Mouse (Mus musculus): ENCODE results near the gene Nin.

Nin gene

GRCm38 (mm10) chr12:70119552-70119951, 6.0 kb upstream of the Nin start:
- peak; percentile 49 for DNase-seq (ENCODE audit: low read depth, low spot score)

GRCm38 (mm10) chr12:70118721-70119345, 5.3 kb upstream of the Nin start:
- no peak for DNase-seq (ENCODE audit: low read depth, low spot score)

- no peak for DNase-seq (ENCODE audit: low read depth, low spot score)
These were observed 3.6 kb upstream of the Nin start for GRCm38 (mm10) chr12:70117146-70117545.

GRCm38 (mm10) chr12:70112090-70112383, 1.5 kb downstream of the Nin start:
- DNase-seq (ENCODE audit: low read depth, low spot score): no peak

- DNase-seq (ENCODE audit: low read depth, low spot score): peak; percentile 87
These were observed 2.0 kb downstream of the Nin start for GRCm38 (mm10) chr12:70111367-70112089.

- no peak for DNase-seq (ENCODE audit: low read depth, low spot score)
These were observed 2.5 kb downstream of the Nin start for GRCm38 (mm10) chr12:70111117-70111366.

GRCm38 (mm10) chr12:70110375-70111116, 3.0 kb downstream of the Nin start:
- no peak for DNase-seq (ENCODE audit: low read depth, low spot score)

GRCm38 (mm10) chr12:70109921-70110320, 3.6 kb downstream of the Nin start:
- no peak for DNase-seq (ENCODE audit: low read depth, low spot score)

GRCm38 (mm10) chr12:70108104-70108503, 5.4 kb downstream of the Nin start:
- peak; percentile 35 for DNase-seq (ENCODE audit: low read depth, low spot score)

- DNase-seq (ENCODE audit: low read depth, low spot score): no peak
These were observed 7.0 kb downstream of the Nin start for GRCm38 (mm10) chr12:70106508-70106907.

- DNase-seq (ENCODE audit: low read depth, low spot score): no peak
These were observed 7.6 kb downstream of the Nin start for GRCm38 (mm10) chr12:70105885-70106284.

- no peak for DNase-seq (ENCODE audit: low read depth, low spot score)
These were observed 8.6 kb downstream of the Nin start for GRCm38 (mm10) chr12:70104776-70105420.

GRCm38 (mm10) chr12:70104199-70104598, 9.3 kb downstream of the Nin start:
- DNase-seq (ENCODE audit: low read depth, low spot score): no peak

- no peak for DNase-seq (ENCODE audit: low read depth, low spot score)
These were observed 10.3 kb downstream of the Nin start for GRCm38 (mm10) chr12:70103257-70103656.

GRCm38 (mm10) chr12:70102426-70102825, 11.1 kb downstream of the Nin start:
- no peak for DNase-seq (ENCODE audit: low read depth, low spot score)

- DNase-seq (ENCODE audit: low read depth, low spot score): no peak
These were observed 11.7 kb downstream of the Nin start for GRCm38 (mm10) chr12:70101823-70102222.

- no peak for DNase-seq (ENCODE audit: low read depth, low spot score)
These were observed 15.6 kb downstream of the Nin start for GRCm38 (mm10) chr12:70097901-70098300.

- DNase-seq (ENCODE audit: low read depth, low spot score): no peak
These were observed 16.2 kb downstream of the Nin start for GRCm38 (mm10) chr12:70097316-70097715.

GRCm38 (mm10) chr12:70093266-70093893, 20.1 kb downstream of the Nin start:
- no peak for DNase-seq (ENCODE audit: low read depth, low spot score)

GRCm38 (mm10) chr12:70088297-70088696, 25.2 kb downstream of the Nin start:
- DNase-seq (ENCODE audit: low read depth, low spot score): no peak

- DNase-seq (ENCODE audit: low read depth, low spot score): no peak
These were observed 28.2 kb downstream of the Nin start for GRCm38 (mm10) chr12:70085351-70085750.

GRCm38 (mm10) chr12:70084198-70084597, 29.3 kb downstream of the Nin start:
- DNase-seq (ENCODE audit: low read depth, low spot score): no peak
